Mouse (Mus musculus) layer of hippocampus, postnatal 14 days (tissue): Measurements from ENCODE around the gene Frmd4a. TPM values are rescaled to one million over a fixed set of nuclear protein-coding genes. Genes with fewer than 3 reads are reported as not detected.

Source experiments
- DNase-seq, 2 experiments: peaks; one replicate each; pipeline ENCODE4 v3.0.0; 2021 to 2022; ENCODE audit warnings: low spot score in 2 of 2, mixed read lengths in 1 of 2
- long read RNA-seq, 2 experiments: library from polyadenylated mRNA; stranded (forward); transcript quantifications; one replicate each; pipeline ENCODE4 v2.0.0; 2021
- total RNA-seq, 2 experiments: library from RNA; stranded (reverse); gene quantifications; 2 replicates each; pipeline ENCODE4 v1.2.3; 2021

Frmd4a gene
- 100 to 1,000 TPM; 115 to 121 TPM for total RNA-seq
- long read RNA-seq, experiment 1, full-length matches to known transcripts = 1 of 30 reads
- long read RNA-seq, experiment 1, partial matches to known transcripts = 26 of 30 reads
- long read RNA-seq, experiment 1, other reads (novel, unspliced or antisense) = 3 of 30 reads
- long read RNA-seq, experiment 2, partial matches to known transcripts = 26 of 30 reads
- long read RNA-seq, experiment 2, other reads (novel, unspliced or antisense) = 3 of 30 reads

- DNase-seq = peak; percentile 39 to 54
Measured at GRCm38 (mm10) chr2:4017528-4018288, at the start of gene Frmd4a. Gene Frmd4a (plus strand): TSS chr2:4017717.

GRCm38 (mm10) chr2:3988876-3989275, 28.6 kb upstream of the Frmd4a start:
- no peak for DNase-seq

GRCm38 (mm10) chr2:3990431-3990830, 27.1 kb upstream of the Frmd4a start:
- DNase-seq = no peak

GRCm38 (mm10) chr2:4018431-4018876, 937 bp downstream of the Frmd4a start:
- DNase-seq = peak; percentile 45 to 55

GRCm38 (mm10) chr2:4018909-4019308, 1.4 kb downstream of the Frmd4a start:
- DNase-seq = no peak

GRCm38 (mm10) chr2:4024927-4025326, 7.4 kb downstream of the Frmd4a start:
- no peak for DNase-seq

GRCm38 (mm10) chr2:4029031-4029747, 11.7 kb downstream of the Frmd4a start:
- DNase-seq = no peak

GRCm38 (mm10) chr2:4036153-4036589, 18.7 kb downstream of the Frmd4a start:
- peak; percentile 35 to 63 for DNase-seq

- DNase-seq = peak; percentile 31 to 82
Measured at GRCm38 (mm10) chr2:4036651-4037117, 19.2 kb downstream of the Frmd4a start.

GRCm38 (mm10) chr2:4042009-4042408, 24.5 kb downstream of the Frmd4a start:
- DNase-seq = no peak

GRCm38 (mm10) chr2:4055481-4055880, 38.0 kb downstream of the Frmd4a start:
- no peak for DNase-seq

GRCm38 (mm10) chr2:4060675-4061074, 43.2 kb downstream of the Frmd4a start:
- DNase-seq = peak; percentile 17 to 71

- peak in 1 of 2 experiments; percentile 26 for DNase-seq
Measured at GRCm38 (mm10) chr2:4071831-4072230, 54.3 kb downstream of the Frmd4a start.

- no peak for DNase-seq
Measured at GRCm38 (mm10) chr2:4083877-4084276, 66.4 kb downstream of the Frmd4a start.

GRCm38 (mm10) chr2:4097601-4098000, 80.1 kb downstream of the Frmd4a start:
- DNase-seq = no peak

- peak in 1 of 2 experiments; percentile 68 for DNase-seq
Measured at GRCm38 (mm10) chr2:4098948-4099776, 81.6 kb downstream of the Frmd4a start.

- DNase-seq = no peak
Measured at GRCm38 (mm10) chr2:4099777-4100104, 82.2 kb downstream of the Frmd4a start.

GRCm38 (mm10) chr2:4101370-4101769, 83.9 kb downstream of the Frmd4a start:
- DNase-seq = peak in 1 of 2 experiments; percentile 41

GRCm38 (mm10) chr2:4113303-4113920, 95.9 kb downstream of the Frmd4a start:
- no peak for DNase-seq

- no peak for DNase-seq
Measured at GRCm38 (mm10) chr2:4119678-4120458, 102.4 kb downstream of the Frmd4a start.
